Mouse (Mus musculus) brain, embryonic 18.5 days (tissue): ENCODE measurements around the gene Arhgap31.

Experiments
- DNase-seq: peaks from one replicate; pipeline ENCODE4 v3.0.0-alpha.2; 2012; ENCODE audit warnings: low read depth, low spot score

Gene Arhgap31

GRCm38 (mm10) chr16:38651721-38652231, 61.3 kb downstream of the Arhgap31 start:
- no peak for DNase-seq

DNA sequence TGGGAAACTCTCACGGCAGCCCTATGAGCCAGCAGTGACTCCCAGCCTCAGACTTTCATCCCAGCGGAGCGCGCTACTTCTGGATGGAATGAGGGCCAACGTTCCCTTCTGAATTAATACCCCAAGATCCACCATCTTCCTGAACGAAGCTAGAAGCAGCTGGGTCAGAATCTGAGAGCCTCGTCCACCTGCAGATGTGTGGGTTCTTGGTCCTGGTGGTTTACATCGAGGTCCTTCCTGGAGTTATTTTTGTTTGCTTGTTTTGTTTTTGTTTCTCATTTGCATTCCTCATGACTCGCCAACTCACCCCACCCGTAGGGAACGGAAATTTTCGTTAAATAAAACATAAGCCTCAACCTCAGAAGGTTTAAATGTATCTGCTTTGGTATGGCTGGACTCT, 61.8 kb downstream of the Arhgap31 start:
- no peak for DNase-seq

GRCm38 (mm10) chr16:38649431-38649827, 63.6 kb downstream of the Arhgap31 start:
- no peak for DNase-seq

- no peak for DNase-seq
Observed at GRCm38 (mm10) chr16:38648783-38649430, 64.2 kb downstream of the Arhgap31 start.

GRCm38 (mm10) chr16:38648155-38648554, 64.9 kb downstream of the Arhgap31 start:
- no peak for DNase-seq

DNA sequence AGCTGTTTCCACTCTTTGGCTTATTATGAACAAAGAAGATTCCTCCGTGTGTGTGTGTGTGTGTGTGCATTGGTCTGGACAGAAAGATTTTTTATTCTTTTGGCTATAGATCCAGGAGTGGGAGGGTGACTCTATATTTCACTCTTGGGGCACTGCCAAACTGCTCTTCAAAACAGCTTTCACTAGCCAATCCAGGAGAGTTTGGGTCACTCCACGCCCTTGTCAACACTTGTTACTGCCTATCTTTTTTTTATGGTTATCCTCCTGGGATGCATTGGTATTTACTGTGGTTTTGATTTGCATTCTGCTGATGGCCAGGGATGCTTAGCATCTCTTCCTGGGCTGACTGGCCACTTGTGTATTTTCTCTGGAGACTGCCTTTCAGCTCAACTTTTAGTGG, 68.6 kb downstream of the Arhgap31 start:
- DNase-seq = no peak

- no peak for DNase-seq
Observed at GRCm38 (mm10) chr16:38637085-38637484, 76.0 kb downstream of the Arhgap31 start.

- no peak for DNase-seq
Observed at GRCm38 (mm10) chr16:38636682-38637081, 76.4 kb downstream of the Arhgap31 start.

- no peak for DNase-seq
Observed at GRCm38 (mm10) chr16:38635833-38636390, 77.2 kb downstream of the Arhgap31 start.

- DNase-seq = no peak
Observed at GRCm38 (mm10) chr16:38632147-38632546, 80.9 kb downstream of the Arhgap31 start.

- DNase-seq = no peak
Observed at GRCm38 (mm10) chr16:38625811-38626369, 87.2 kb downstream of the Arhgap31 start.

DNA sequence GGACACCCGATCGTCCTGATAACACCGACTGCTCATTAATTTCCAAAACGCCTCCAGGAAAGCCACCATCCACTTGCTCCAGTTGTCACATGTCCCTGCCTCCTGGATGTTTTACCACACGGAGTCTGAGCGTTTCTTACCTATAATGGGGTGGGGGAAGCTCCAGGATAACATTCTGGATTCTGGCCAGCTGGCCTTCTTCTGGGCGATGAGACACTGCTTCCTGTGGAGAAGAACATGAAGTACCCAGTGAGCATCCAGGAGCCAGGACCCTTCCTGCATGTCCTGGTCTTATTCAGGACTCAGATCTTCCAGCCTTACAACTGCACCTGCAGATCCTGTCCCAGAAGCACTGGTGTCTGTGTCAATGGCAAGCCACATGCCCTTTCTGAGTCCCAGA, 87.7 kb downstream of the Arhgap31 start:
- DNase-seq = no peak

- DNase-seq = no peak
Observed at GRCm38 (mm10) chr16:38624303-38624702, 88.8 kb downstream of the Arhgap31 start.

DNA sequence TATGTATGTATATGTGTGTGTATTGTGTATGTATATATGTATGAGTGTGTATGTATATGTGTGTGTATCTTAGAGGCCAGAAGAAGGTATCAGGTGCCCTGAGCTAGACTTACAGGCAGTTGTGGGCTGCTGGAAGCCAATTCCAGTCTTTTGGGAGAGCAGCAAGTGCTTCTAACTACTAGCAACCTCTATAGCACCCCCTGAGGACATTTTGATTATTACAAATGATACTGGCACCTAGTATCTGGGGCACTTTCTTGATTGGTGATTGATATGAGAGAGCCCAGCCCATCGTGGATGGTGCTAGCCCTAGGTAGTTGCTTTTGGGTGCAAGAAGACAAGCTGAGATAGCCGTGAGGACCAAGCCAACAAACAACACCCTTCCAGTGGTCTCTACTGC, 90.8 kb downstream of the Arhgap31 start:
- no peak for DNase-seq

- DNase-seq = no peak
Observed at GRCm38 (mm10) chr16:38620696-38621450, 92.2 kb downstream of the Arhgap31 start.

DNA sequence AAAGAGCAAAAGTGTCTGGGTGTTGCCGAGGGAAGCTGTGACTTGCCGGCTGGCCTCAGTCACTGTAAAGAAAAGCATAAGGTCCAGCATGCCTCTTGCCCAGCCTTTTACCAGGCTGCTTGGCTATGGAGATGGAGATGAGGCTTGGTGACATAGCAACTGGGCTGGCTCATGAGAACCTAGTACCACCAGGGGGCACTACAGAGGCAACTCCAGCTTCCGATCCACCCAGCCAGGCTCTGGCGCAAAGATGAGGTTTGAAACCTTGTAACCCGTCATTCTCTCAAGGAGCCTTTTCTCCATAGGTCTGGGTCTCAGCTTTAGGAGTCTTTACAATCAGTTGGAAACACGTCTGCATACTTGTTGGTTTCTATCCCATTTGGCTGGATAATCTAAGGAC, 94.0 kb downstream of the Arhgap31 start:
- peak; percentile 16 for DNase-seq

DNA sequence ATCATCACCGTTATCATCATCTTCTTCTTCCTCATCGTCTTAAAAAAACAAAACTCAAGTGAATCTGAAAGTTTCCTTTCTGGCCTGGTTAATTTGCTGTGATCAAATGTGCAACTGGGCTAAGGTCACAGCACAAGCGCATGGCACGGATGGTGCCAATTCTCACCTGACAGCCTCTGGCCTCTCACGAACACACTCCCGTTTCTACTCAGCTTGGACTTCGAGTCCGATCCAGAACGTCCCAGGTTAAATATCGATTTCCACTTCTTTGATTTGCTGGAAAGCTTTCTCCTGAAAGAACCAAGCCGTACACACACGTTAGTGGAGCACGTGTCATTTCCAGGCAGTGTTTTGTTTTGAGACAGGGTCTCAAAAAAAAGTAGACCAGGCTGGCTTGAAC, 95.1 kb downstream of the Arhgap31 start:
- no peak for DNase-seq

DNA sequence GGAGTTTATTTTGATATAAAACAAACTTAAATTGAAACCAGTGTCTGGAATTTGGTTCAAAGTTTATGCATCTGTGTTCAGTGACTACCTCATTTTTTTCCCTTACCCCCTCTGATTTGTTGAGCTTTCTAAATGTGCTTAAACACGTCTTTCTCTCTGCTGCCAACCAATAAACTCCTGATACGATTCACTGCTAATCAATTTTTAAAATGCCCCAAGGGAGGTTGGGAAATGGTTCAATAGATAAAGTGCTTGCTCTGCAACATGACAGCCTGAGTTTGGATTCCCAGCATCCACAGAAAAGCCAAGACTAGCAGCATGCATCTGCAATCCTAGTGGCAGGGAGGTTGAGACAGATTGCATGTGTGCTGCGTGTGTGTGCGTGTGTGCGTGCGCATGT, 99.4 kb downstream of the Arhgap31 start:
- DNase-seq = no peak

DNA sequence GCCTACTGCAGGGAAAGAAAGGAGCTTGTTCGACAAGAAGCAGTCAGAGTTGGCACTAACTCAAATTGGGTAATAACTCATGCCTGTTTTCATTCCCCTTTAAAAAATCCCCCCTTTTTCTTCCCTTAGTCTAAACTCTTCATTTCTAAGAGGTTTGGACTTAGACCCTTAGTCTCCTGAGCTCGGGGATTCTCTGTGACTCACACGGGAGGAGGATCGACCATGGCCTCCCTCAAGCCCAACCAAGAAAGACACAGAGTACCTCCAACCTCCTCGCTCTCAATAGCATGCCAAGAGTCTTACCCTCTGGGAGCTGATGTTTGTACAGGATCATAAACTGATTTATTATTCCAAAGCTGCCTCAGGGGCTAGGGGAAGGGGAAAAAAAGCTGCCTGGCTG, 100.4 kb downstream of the Arhgap31 start:
- DNase-seq = no peak

DNA sequence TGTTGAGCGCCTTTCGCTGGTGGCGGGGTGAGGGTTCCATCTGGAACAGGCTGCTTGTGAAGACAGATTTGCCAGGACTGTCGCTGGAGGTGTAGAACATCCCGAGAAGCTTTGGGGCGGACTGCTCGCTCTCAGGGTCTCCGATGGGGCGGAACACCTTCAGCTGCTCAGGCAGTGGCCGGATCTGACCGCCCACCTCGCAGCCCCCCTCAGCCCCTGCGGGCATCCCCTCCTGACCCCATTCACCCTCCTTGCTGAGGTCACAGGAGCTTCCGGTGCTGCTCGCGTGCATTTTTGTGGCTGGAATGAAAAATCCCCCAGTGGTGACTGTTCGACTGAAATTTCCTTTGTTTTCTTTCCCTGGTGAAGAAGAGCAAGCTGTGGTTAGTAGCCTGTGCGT, 104.0 kb downstream of the Arhgap31 start:
- DNase-seq = no peak

DNA sequence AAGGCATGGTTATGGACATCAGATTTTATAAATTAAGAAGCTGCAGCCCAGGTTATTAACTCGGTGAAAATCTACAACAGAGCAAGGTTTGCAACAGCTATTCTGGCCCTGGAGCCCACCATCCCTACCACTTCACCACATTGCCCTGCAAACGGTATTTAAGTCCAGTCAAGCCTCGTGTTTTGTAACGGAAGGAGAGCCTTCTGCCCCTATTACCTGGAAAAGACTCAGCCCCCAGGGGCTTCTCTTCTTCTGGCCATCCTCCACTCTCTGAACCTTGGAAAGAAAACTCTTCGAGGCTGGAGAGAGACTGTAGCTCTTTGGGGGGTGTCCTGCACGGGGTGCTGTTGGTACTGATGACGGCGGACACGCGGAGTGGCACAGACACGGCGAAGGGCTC, 104.4 kb downstream of the Arhgap31 start:
- DNase-seq = no peak

GRCm38 (mm10) chr16:38606509-38606908, 106.6 kb downstream of the Arhgap31 start:
- DNase-seq = no peak
